Mouse (Mus musculus) embryo, embryonic 9.5 days (tissue): ENCODE measurements around the gene H2-DMb1.

ENCODE experiments used
- DNase-seq: peaks from one replicate; pipeline ENCODE4 v3.0.0-alpha.2; 2017; ENCODE audit errors: extremely low spot score

H2-DMb1 gene

DNA sequence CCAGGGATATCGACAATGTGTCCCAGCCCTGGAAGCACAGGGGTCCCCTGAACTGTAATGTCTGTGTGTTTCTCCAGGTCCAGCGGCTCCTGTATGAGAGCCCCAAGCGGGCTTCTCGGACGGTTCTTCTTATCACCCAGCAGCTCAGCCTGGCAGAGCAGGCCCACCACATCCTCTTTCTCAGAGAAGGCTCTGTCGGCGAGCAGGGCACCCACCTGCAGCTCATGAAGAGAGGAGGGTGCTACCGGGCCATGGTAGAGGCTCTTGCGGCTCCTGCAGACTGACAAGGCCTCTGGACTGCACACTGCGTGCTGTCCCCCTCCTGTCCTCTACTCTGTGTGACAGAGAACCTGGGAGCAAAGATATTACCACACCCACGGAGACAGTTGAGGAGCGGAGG is 43.6 kb downstream of the H2-DMb1 start:
- DNase-seq, result no peak

DNA sequence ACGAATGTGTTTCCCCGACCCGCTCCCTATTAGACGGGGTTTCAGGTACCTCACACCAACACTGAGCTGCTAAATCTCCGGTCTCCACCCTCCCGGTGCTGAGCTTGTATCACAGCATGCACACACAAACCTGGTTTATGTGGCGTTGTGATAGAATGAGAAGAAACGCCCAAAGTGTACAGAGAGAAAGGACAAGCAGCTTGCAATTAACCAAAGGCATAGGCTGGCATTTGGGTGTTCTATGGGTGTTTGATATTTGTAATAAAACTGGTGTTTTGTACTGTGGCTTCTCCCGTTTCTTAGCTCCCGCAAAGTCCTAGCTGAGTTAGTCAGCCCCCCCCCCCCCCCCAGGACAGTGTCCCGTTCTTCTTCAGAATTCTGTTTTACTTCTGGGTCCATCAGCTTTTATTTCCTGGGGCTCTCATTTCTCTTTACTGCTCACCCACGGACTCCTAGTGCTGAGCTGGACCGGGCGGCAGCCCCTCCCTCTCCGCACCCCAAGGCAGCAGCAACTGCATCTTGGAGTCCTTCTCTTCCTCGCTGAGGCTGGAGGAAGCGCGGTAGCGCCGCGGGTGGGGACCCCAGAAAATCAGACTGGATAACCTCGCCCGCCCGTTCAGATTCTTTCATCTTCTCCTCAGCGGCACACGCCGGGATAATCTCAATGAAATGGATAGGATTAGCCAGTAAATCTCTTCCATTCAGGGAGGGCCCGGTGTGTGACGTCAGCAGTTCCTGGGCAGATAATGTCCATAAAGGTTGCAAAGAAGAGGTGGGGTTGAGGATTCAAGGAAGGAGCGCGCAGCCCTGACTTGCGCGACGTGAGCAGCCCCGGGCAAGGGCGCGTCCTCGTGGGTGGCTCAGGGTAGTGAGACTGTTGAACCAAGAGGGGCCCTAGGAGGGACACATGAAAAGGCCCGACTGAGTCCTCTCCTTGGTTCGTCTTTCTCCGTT is 44.3 kb downstream of the H2-DMb1 start, which contains the start of gene Psmb8:
Psmb8 (plus strand) TSS at position 781 of the 954 bp plus-strand sequence.
- DNase-seq, result peak; percentile 83

DNA sequence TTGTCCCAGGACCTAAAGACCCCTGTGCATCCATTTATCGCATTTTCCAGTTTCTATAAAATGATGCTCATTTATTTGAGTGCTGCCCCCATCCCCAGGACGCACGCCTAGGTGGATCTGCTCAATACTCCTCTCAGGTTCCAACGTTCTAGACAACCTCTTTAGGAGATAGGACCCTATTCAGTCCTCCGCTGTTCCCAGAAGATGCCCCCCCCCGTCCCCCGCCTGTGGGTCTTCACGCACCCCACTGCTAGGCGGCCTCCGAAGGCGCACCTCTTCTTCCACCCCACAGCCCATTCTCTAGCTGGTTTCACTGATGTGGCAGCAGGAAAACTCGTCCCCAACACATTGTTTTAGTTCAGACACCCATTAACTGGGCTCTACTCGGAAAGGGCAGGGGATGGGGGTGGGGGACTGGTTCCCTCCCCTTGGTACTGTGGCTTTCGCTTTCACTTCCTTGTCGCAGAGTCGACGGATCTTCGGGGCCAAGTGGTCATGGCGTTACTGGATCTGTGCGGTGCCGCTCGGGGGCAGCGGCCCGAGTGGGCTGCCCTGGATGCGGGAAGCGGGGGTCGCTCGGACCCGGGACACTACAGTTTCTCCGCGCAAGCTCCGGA is 45.1 kb downstream of the H2-DMb1 start:
- DNase-seq, result no peak

DNA sequence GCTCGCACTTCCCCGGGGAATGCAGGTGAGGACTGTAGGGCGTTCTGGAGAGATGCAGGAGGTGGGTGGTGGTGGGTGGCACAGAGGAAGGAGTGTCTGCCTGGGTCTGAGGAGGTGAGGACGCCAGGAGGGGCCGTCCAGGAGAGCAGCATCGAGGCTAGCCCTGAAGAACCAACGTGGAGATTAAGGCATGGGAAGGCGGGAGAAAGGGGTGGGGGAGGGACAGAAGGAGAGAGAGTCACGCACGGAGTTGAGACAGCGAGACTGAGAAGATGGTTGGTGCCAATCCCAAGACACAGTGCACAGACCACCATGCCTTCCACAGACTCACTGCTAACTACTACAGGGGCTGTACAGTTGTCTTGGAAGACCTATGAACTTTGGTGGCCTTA is 45.6 kb downstream of the H2-DMb1 start:
- no peak for DNase-seq

DNA sequence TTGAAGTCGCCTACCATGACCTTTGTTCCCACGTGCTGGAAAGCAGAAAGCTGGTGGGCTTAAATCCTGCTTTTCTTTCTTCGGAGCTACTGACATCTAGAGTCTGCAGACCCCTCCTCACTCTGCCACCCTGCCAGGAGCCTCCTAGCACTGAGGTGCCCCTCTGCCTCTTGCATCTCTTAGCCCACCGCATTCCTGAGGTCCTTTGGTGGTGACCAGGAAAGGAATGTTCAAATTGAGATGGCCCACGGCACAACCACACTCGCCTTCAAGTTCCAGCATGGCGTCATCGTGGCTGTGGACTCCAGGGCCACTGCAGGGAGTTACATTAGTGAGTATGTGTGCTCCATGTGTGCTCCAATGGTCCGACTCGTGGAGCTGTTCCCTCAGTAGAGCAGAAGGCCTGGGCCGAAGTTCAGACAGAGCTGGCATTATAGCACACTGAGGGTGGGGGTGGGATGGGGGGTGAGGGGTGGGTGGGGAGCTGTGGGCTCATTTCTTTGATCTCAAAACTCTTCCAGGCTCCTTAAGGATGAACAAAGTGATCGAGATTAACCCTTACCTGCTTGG is 46.3 kb downstream of the H2-DMb1 start:
- DNase-seq, result no peak

DNA sequence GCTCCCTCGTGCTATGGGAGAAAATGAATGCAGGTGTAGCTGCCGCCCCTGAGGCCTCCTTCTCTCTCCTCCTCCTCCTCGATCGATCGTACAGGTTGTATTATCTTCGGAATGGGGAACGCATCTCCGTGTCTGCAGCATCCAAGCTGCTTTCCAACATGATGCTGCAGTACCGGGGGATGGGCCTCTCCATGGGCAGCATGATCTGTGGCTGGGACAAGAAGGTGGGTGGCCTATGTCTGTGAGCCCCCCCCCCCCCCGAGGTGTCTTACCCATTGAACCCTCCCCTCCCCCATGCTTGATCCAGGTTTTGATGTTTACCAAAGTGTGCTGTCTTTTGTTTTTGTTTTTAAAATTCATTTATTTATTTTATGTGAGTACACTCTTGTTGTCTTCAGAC is 47.2 kb downstream of the H2-DMb1 start:
- no peak for DNase-seq

DNA sequence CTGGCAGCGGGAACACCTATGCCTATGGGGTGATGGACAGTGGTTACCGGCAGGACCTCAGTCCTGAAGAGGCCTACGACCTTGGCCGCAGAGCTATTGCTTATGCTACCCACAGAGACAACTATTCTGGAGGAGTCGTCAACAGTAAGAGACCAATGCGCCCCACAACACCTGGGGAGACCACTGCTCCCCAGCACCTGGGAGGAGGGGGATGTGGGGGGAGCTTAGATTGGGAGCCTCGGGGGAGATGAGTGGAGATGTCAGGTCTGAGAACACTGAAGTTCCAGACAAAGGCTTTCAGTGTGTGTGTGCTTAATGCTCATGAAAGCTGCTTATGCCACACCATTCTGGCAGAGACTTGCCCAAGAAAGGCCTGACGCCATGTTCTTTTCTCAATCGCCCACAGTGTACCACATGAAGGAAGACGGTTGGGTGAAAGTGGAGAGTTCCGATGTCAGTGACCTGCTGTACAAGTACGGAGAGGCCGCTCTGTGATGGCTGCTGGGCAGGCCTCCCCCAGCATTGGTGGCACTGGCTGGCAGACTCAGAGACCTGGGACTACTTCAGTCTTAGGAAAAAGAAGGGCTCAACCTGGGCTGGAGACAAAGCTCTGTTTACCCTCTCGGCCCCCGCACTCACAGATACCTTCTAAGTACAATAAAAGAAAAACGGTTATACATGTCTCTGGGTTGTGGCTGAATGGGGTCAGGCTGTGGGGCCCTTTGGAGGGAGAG is 48.1 kb downstream of the H2-DMb1 start:
- no peak for DNase-seq

DNA sequence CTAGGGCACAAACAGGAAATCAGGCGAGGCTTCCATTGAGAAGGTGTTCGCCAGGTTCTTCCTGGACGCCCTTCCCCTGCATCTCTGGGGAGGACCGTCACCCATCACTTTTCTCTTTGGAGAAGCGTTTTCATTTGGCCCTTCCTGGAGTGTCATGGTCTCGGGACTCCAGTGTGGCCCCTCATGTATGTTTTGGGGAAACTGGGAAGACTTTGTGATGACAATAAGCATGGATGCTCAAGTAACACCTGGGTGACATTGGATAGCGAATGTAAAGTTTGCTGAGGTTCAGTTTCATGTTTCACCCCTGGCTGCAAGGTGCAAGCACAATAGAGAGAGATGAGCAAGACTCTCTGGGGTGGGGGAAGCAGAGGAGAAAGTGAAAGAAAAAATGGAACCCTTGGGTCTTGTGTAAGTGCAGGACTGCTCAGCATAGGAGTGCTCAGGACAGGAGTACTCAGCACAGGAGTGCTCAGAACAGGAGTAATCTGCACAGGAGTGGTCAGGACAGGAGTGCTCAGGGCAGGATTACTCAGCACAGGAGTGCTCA is 48.7 kb downstream of the H2-DMb1 start:
- no peak for DNase-seq

DNA sequence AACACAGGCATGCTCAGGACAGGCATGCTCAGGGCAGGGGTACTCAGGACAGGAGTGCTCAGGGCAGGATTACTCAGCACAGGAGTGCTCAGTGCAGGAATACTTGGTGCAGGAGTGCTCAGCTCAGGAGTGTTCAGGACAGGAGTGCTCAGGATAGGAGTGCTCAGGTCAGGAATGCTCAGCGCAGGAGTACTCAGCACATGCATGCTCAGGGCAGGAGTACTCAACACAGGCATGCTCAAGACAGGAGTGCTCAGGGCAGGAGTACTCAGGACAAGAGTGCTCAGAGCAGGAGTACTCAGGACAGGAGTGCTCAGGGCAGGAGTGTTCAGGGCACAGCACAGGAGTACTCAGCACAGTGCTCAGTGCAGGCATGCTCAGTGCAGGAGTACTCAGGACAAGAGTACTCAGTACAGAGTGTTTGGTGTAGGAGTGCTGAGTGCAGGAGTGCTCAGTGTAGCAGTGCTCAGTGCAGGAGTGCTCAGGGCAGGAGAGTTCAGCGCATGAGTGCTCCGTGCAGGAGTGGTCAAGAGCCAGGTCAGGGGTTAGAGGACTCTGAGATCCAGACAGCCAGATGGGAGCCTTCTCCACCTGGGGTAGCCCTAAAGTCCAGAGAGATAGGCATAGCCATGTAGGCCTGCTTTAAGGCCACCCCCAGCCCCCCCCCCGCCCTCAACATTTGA is 50.0 kb downstream of the H2-DMb1 start:
- DNase-seq, result no peak

DNA sequence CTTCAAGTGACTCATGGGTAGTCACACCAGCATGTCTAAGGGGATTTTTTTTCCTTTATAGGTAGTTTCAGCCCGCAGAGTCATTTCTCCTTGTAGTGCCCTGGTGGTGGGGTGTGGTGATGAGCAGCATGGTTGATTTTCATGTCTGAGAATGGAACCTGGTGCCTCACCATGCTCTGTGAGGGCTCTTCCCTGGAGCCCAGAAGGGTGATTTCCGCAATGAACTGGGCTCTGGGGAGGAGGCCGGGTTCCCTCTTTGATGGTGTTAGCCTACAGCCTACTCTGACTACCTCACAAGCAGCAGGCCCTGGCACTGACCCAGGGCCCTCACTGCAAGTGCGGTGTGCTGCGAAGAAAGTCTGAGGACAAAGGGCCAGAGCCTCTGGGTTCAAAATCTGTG is 50.6 kb downstream of the H2-DMb1 start, which contains the start of gene Tap2:
Tap2 (plus strand) TSS at position 84 of the 400 bp plus-strand sequence.
- no peak for DNase-seq

DNA sequence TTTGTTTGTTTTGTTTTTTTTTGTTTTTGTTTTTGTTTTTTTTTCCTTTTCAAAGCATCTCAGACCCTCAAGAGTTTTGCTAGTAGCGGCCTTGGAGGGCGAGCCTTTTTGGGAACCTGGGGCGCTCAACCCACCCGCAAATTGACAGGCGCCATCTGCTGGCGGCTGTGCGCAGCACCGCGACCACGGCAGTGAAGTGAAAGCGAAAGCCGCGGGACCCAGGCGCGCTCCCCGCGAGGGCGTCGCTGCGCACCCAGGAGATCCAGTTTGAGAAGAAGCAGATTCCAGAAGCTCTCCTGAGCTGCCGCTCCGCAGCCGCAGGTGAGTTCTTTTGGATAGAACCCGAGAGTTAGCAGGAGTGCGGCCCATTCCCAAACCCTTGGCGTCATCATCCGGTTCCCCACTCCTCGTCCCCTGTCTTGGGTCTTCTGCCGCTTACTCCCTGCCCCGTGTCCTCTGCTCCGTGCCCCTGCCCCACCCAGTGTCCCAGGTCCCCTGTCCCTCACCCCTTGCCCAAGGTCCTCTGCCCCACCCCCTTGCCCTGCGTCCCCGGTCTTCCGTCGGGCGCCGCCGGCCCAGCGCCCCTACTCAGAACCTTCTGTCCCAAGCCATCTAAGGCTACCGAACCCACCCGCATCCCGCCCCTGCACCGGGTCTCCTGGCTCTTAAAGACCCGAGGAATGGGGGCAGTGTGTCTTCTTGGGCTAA is 51.6 kb downstream of the H2-DMb1 start:
- peak; percentile 70 for DNase-seq

DNA sequence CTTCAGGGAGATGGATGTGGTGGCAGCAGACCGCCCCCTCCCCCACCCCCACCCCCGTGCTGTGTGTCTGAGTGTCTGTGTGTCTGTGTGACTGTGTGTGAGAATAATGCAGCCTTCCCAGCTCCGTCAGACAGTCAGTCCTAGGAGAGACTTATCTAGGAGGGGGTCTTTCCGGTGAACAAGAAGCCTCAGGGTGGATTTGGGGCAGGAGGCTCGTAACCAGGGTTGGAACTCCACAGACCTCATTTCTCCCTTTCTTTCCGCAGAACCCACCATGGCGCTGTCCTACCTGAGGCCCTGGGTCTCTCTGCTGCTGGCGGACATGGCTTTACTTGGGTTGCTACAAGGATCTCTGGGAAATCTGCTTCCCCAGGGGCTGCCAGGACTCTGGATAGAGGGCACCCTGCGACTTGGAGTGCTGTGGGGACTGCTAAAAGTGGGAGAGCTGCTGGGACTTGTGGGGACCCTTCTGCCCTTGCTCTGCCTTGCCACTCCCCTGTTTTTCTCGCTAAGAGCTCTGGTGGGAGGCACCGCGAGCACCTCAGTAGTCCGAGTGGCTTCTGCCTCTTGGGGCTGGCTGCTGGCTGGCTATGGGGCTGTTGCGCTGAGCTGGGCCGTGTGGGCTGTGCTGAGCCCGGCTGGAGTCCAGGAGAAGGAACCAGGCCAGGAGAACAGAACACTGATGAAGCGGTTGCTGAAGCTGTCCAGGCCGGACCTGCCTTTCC is 52.3 kb downstream of the H2-DMb1 start:
- no peak for DNase-seq

DNA sequence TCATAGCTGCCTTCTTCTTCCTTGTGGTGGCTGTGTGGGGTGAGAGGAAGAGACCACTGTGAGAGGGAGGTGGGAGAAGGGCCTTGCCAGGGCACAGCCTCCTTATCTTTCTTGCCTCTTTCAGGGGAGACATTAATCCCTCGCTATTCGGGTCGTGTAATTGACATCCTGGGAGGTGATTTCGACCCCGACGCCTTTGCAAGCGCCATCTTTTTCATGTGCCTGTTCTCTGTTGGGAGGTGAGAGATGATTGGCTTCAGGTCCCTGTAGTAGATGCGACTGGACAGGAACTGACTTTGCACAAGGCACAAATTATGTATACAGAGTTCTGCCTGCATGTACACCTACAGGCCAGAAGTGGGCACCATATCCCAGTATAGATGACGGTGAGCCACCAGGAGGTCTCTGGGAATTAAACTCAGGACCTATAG is 52.9 kb downstream of the H2-DMb1 start:
- DNase-seq, result no peak

DNA sequence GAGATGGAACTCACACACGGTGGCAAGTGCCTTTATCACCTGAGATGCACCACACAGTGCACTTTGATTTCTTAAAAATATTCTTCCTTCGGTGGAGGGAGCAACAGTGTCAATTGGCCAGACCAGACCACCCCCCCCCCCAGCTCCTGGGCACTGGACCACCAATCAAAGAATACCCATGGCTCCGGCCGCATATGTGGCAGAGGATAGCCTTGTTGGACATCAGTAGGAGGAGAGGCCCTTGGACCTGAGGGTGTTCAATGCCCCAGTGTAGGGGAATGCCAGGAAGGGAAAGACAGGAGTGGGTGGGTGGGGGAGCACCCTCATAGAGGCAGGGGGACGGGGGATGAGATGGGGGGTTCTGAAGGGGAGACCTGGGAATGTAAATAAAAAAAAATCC is 53.9 kb downstream of the H2-DMb1 start:
- DNase-seq, result no peak

DNA sequence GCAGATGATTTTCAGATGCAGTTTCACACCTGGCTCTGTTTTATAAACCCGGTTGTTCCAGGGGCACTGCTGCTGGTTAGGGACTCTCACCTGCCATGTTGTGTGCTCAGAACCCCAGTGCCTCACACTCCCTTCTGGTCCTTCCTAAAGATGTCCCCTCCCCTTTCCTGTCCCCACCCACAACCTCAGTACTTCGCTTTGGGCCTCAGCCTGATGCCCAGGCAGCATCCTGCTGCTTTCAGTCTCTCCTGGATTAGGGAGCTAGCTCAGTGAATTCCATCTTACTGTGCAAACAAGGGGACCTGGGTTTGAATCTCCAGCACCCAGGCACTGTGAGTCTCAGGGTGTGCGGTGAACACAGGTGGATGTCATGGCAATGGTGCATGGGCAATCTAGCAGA is 54.6 kb downstream of the H2-DMb1 start:
- no peak for DNase-seq

DNA sequence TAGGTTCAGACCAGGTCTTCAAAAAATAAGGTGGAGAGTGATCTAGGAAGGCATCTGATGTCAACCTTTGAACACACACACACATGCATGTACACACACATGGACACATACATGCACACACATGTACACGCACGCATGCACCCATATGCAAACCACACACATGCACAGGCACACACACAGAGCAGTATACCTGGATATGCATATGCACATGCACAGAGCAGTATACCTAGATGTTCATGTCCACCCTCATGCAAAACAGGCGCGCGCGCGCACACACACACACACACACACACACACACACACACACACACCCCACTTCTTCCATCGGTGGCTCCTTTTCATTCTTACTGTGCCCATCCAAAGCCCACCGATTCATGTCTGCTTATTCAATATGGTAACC is 55.0 kb downstream of the H2-DMb1 start:
- DNase-seq, result no peak

DNA sequence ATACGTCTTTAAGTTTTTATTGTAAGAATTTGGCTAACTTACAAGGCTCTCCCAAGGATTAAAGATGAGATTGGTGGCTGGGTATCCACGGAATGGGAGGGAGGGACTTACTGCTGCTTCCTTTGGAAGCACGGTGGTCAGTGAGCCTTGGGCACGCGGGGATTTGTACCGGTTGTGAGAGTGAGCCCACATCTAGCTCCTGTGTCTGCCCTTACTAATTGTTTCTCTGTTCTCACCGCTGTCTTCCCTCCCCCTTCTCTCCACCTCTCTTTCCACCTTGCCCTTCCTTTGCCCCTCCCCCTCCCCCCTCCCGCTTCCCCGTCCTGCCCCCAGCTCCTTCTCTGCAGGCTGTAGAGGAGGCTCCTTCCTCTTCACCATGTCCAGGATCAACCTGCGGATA is 55.5 kb downstream of the H2-DMb1 start:
- DNase-seq, result no peak

DNA sequence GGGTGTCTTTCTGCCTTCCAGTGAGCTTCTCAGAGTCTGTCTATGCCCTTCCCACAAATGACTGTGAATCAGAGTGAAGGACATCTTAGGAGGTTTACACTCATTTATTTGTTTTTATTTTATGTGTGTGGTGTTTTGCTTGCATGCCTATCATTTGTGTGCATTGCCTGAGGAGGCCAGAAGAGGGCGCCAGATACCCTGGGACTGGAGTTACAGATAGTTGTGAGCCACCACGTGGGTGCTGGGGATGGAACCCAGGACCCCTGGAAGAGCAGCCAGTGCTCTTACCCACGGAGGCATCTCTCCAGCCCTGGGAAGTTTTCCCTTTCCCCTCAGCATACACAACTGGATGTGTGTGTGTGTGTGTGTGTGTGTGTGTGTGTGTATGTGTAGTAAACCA is 56.8 kb downstream of the H2-DMb1 start:
- DNase-seq, result no peak
